In genomic region chr6:142956556-142956955, GRCm38 (mm10) we compare ENCODE assay signal across 25 mouse cellular contexts. TPM values are rescaled to one million over a fixed set of nuclear protein-coding genes. Genes with fewer than 3 reads are reported as not detected.
"Had no signal": no experiment of that assay in that cellular context is flagged by ENCODE, and none has a peak within 500 bp of the region (broad histone marks: within the 10 kb centered on the region; RNA-seq: fewer than 3 reads in every experiment).

No protein-coding gene starts in this region.

- H3K4me3 ChIP-seq: heart, embryonic 10.5 days; heart, embryonic 12.5 days; hindbrain, embryonic 13.5 days; hindbrain, embryonic 15.5 days; kidney, embryonic 15.5 days; left cerebral cortex, adult 2 months; limb, embryonic 10.5 days; limb, embryonic 12.5 days; liver, embryonic 13.5 days had no signal

- ATAC-seq: hindbrain, postnatal 0 days; intestine, embryonic 16.5 days had no signal

- H3K27ac ChIP-seq: heart, embryonic 10.5 days; hindbrain, embryonic 13.5 days; hindbrain, embryonic 15.5 days; hindbrain, postnatal 0 days; kidney, embryonic 15.5 days; kidney, postnatal 0 days; left cerebral cortex, adult 2 months; limb, embryonic 10.5 days; limb, embryonic 12.5 days; liver, embryonic 13.5 days had no signal

- DNase-seq: gastrocnemius, postnatal 10 days; gastrocnemius, postnatal 25 days; heart, adult 18-20 months; heart, postnatal 10 days; kidney, adult 11 months; kidney, adult 2 months; kidney, adult 9 months; kidney, postnatal 14 days; kidney, postnatal 36 days; layer of hippocampus, adult 9-11 months; layer of hippocampus, postnatal 36 days; liver; liver, embryonic 13.5 days had no signal

RNA-seq across cellular contexts. Expression of gene St8sia1, which starts 7.7 kb away (rescaled TPM):
- total RNA-seq: granulocyte monocyte progenitor cell, adult 5-6 weeks had no signal
